Comparison of ENCODE assay signal across 8 mouse cellular contexts in genomic region chr5:132543118-132544071, GRCm38 (mm10). TPM values are rescaled to one million over a fixed set of nuclear protein-coding genes. Genes with fewer than 3 reads are reported as not detected.
A peak's percentile ranks its signal among the peaks of the same experiment; 100 is the strongest.
DNase-seq lines count a peak whose midpoint lies in the region; ATAC-seq and TF ChIP-seq lines count a peak whose summit lies in the region.

Auts2 (minus strand) TSS chr5:132543344.

- H3K4me3 ChIP-seq in gastrocnemius, adult 2 months, result peak within 1 kb of the TSS; percentile 91
- peak within 1 kb of the TSS; percentile 97 for H3K4me3 ChIP-seq in hindbrain, embryonic 15.5 days
- H3K4me3 ChIP-seq in left cerebral cortex, adult 2 months, result peak within 1 kb of the TSS; percentile 91

- peak; percentile 92 to 96 for DNase-seq in adrenal gland, adult (ENCODE audit: inconsistent age in 2 of 2, low spot score in 1 of 2)
- peak; percentile 83 to 88 for DNase-seq in cerebellum, postnatal 36 days
- peak; percentile 93 for DNase-seq in gastrocnemius, adult 2 months
- DNase-seq in left cerebral cortex, adult 2 months (ENCODE audit: extremely low spot score in 1 of 2, low spot score in 2 of 2), result peak; percentile 85 to 86
- peak; percentile 85 for DNase-seq in lung, postnatal 36 days
- peak; percentile 79 to 83 for DNase-seq in right cerebral cortex, adult 2 months (ENCODE audit: low spot score in 2 of 2)
- peak; percentile 80 for DNase-seq in urinary bladder, postnatal 25 days (ENCODE audit: low spot score)

- H3K4me1 ChIP-seq in hindbrain, embryonic 15.5 days (replicated peaks), result peaks cover 26% of the 10 kb centered on the region

- 0 out of 2 replicates have a peak, but pooled peaks cover 5% of the 10 kb centered on the region for H3K27me3 ChIP-seq in hindbrain, embryonic 15.5 days

- ATAC-seq in hindbrain, embryonic 15.5 days (ENCODE audit: low FRiP score, low read depth), result peak; percentile 90

- no peak for TF ChIP-seq CTCF in gastrocnemius, adult 2 months (IDR thresholded peaks at IDR 0.05)
- no peak; the same call in 1 of the 2 replicates for TF ChIP-seq CTCF in left cerebral cortex, adult 2 months (IDR thresholded peaks at IDR 0.05)

- H3K27ac ChIP-seq in gastrocnemius, adult 2 months, result peak within 1 kb of the TSS; percentile 83
- H3K27ac ChIP-seq in hindbrain, embryonic 15.5 days (replicated peaks), result peak within 1 kb of the TSS; percentile 91
- peak within 1 kb of the TSS; percentile 88 for H3K27ac ChIP-seq in left cerebral cortex, adult 2 months

- no peaks in the 10 kb centered on the region for H3K36me3 ChIP-seq in hindbrain, embryonic 15.5 days

- peak within 1 kb of the TSS; percentile 92 for H3K4me2 ChIP-seq in hindbrain, embryonic 15.5 days

- no peaks in the 10 kb centered on the region for H3K9me3 ChIP-seq in hindbrain, embryonic 15.5 days

- WGBS in hindbrain, embryonic 15.5 days, result under 1% methylated on average over 45 of the region's 105 CpGs

- intact Hi-C loops in gastrocnemius, adult 2 months (cut with DNase I), result loop anchor here (10.0 kb wide), 2 partner anchors 109 to 179 kb away; no protein-coding TSS in a partner anchor
- intact Hi-C loops in left cerebral cortex, adult 2 months (cut with DNase I), result loop anchor here (2.0 to 10.0 kb wide), 7 partner anchors 71 to 1251 kb away; no protein-coding TSS in a partner anchor

- H3K9ac ChIP-seq in hindbrain, embryonic 15.5 days, result peak within 1 kb of the TSS; percentile 69

RNA-seq across cellular contexts. Expression of gene Auts2, which starts in this region (rescaled TPM):
- 10 to 100 TPM; 13.0 to 31.1 TPM for total RNA-seq in gastrocnemius, adult 2 months (2021)
- 64.9 and 76.2 TPM in 2 replicates for polyA plus RNA-seq in hindbrain, embryonic 15.5 days (2015; fragmentation: Nextera tagmentation; extraction: Ambion mirVana)
- 100 to 1,000 TPM; 117 to 146 TPM for total RNA-seq in left cerebral cortex, adult 2 months (2021)

Comparison
In these comparisons a context has a peak if more than half of its experiments do, and no peak if none do; other contexts are left out.
1. Peak in every context shown above with its lines: DNase-seq, ATAC-seq, H3K4me3 ChIP-seq and H3K27ac ChIP-seq.